Mouse (Mus musculus): Measurements from ENCODE around the gene Rbms3.

Gene Rbms3

DNA sequence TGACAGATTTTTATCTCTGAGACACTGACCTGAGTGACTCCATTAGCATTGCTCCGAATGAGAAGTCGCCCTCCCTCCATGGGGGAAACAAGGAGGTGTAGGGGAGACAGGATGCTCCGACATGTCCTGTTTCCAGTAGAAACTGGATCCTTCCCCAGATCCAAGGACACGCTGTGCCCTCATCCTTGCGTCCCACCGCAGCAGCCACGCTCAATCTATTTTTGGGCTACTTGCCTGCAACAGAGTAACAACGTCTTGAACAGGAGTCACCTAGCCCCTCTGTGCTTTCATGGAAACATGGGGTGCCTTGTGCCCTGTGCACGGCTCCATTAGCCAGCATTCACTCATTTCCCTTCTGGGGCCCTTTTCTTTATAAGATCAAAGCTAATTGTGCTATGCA, at the start of gene Rbms3:
Rbms3 (minus strand) TSS at position 143 of the 400 bp plus-strand sequence.
- no peak for DNase-seq (ENCODE audit: low read depth, low spot score)

GRCm38 (mm10) chr9:117673311-117673710, 43.6 kb upstream of the Rbms3 start:
- no peak for DNase-seq (ENCODE audit: low read depth, low spot score)

DNA sequence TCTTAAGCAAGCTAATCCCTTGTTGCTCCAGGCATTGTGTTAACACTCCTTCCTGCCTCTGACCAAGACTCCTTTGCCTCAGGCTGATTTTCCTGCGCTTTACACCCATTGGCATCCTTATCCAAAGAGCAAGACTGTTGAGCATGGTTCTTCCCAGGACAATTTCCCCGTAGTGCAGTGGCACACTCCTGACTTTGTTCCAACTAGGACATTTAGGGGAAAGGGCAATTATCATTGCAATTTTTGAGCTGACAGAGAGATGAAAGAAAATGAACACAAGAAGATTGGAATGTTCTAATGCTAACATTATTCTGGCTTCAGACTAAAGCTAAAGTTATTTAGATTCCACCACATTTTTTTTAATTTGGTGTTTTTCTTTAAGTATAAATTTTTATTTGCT, 24.9 kb upstream of the Rbms3 start:
- no peak for DNase-seq (ENCODE audit: low read depth, low spot score)

DNA sequence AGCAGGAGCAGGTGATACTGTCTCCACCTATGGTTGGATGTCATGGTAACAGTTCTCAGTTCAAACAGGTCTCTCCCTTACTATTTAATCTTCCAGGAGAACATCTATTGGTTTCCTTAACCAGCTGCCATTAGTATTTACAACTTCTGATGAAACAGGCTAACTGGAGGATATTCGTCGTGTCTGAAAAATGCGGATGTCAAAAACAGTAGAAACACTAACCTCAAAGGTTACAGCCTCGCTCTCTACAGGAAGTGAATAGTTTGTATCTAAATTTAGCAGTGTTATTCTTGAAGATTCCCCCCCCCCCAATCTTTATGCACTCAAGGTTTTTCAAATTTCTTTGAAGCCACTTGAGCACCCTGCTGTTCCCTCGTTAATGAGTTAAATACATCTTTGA, 23.9 kb upstream of the Rbms3 start:
- no peak for DNase-seq (ENCODE audit: low read depth, low spot score)

- DNase-seq (ENCODE audit: low read depth, low spot score): no peak
Measured at GRCm38 (mm10) chr9:117646131-117646530, 16.4 kb upstream of the Rbms3 start.

- no peak for DNase-seq (ENCODE audit: low read depth, low spot score)
Measured at GRCm38 (mm10) chr9:117641090-117641782, 11.5 kb upstream of the Rbms3 start.

- no peak for DNase-seq (ENCODE audit: low read depth, low spot score)
Measured at GRCm38 (mm10) chr9:117638623-117639185, 9.0 kb upstream of the Rbms3 start.

- DNase-seq (ENCODE audit: low read depth, low spot score): no peak
Measured at GRCm38 (mm10) chr9:117636492-117636891, 6.8 kb upstream of the Rbms3 start.

DNA sequence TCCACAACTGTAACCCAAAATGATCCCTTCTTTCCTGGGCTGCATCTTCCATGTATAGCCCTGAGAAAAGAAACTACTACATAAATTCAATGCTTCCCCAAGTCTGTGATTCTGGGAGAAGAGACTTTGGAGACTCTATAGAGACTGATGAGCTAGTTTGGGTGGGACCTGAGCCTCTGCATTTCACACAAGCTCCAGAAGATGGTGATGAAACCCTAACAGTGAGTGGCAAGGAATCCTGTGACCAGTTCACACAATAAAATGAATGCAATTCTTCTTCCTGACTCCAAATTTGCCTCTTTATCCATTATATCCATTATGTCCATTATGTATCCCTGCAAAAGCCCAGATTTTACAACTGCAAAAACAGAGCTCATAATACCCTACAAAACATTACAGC, 2.5 kb downstream of the Rbms3 start:
- no peak for DNase-seq (ENCODE audit: low read depth, low spot score)

GRCm38 (mm10) chr9:117600781-117601180, 28.9 kb downstream of the Rbms3 start:
- no peak for DNase-seq (ENCODE audit: low read depth, low spot score)

DNA sequence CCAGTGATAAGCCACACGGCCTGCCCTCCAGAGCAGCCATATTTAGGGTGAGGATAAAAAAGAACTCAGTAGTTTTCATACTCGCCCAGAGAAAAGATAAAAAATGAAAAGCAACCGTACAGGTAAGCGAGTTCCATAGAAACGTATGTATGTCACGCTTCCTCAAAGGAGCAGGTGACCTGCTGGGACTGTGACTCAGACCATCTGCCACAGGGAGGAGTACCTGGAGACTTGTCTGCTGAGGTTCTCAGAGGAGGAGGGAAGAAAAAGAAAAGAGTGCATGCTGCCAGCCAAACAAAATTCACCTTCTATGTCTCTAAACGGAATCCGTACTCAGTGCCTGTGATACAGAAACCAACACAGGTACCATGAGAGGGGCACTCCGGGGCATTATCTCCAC, 30.4 kb downstream of the Rbms3 start:
- no peak for DNase-seq (ENCODE audit: low read depth, low spot score)

GRCm38 (mm10) chr9:117596162-117596561, 33.6 kb downstream of the Rbms3 start:
- no peak for DNase-seq (ENCODE audit: low read depth, low spot score)

GRCm38 (mm10) chr9:117585345-117585744, 44.4 kb downstream of the Rbms3 start:
- no peak for DNase-seq (ENCODE audit: low read depth, low spot score)

DNA sequence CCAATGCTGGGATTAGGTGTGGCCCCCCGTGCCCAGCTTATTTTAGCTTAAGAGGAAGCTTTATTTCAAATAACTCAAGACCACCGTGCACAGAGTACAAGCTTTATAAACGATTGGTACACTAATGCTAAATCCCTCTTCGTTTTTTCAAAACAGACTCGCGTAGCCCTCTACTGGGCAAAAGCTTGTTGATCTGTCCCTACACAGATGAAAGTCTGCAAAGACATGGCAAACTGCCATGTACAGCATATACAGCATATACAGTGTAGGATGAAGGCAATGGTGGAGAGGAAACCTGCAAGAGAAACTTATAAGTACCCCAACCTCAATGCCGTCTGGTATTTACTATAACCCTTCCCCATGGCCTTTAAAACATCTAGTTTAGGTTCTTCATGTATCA, 46.1 kb downstream of the Rbms3 start:
- no peak for DNase-seq (ENCODE audit: low read depth, low spot score)

GRCm38 (mm10) chr9:117582591-117582990, 47.1 kb downstream of the Rbms3 start:
- DNase-seq (ENCODE audit: low read depth, low spot score): no peak

DNA sequence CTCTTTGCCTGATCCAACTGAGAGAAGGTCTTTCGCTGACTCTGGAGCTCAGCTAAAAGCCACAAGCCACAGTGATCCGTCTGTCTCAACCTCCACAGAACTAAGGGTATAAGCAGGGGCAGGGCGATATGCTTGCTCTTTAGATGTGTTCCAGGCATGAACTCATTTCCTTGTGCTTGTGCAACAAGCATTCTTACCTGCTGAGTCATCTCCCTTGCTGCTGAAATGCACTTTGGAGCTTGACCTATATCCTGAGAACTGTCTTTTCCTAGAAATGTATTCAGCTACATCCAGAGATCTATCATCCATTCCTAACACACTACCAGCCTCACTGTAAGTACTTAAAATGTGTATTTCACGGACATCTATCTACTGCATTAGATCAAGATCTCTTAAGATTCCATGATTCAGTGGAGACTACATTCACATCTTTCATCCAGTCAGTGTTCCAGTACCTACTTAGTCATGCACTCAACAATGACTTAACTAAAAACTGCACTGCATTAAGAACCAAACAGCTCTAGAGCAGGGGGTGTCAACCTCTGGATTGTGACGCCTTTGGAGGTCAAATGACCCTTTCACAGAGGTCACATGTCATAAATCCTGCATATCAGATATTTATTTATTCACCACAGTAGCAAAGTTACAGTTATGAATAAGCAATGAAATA, 58.4 kb downstream of the Rbms3 start:
- no peak for DNase-seq (ENCODE audit: low read depth, low spot score)

GRCm38 (mm10) chr9:117570240-117570821, 59.4 kb downstream of the Rbms3 start:
- DNase-seq (ENCODE audit: low read depth, low spot score): no peak

DNA sequence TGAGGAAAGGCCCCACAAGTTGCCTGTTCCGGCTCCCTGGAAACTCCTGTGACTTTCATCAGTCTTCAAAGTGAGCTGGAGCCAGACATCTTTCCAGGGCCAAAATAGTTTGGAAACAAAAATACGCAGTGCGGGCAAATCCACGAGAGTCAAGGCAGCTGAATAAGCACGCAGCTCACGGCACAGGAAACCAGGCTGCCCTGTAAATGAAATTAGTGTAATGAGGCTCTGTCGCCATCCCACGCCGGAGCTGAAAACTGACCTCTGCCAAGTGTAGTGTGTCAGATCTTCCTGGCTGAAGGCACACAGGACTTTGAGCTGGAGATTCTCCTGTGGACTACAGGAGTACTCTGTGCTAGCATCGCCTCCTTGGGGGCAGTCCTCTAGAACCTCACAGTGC, 63.4 kb downstream of the Rbms3 start:
- no peak for DNase-seq (ENCODE audit: low read depth, low spot score)

GRCm38 (mm10) chr9:117558562-117558961, 71.2 kb downstream of the Rbms3 start:
- no peak for DNase-seq (ENCODE audit: low read depth, low spot score)

- no peak for DNase-seq (ENCODE audit: low read depth, low spot score)
Measured at GRCm38 (mm10) chr9:117554356-117554755, 75.4 kb downstream of the Rbms3 start.

DNA sequence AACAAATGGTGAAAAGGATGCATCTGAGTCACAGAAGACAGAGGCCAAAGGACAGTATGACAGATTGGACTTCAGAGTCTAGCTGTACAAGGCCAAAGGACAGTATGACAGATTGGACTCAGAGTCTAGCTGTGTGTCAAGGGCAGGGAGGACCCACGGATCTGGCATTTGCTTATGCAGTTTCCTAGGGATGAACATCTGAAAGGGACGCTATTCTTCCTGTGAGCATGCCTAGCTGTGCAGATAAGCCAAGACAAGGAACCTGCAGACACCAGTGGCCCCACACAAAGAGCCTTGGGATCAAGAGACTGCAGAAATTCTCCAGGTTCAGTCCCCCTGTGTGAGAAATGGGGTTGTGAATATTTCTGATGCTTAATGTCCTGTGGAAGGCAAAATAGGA, 100.4 kb downstream of the Rbms3 start:
- no peak for DNase-seq (ENCODE audit: low read depth, low spot score)

DNA sequence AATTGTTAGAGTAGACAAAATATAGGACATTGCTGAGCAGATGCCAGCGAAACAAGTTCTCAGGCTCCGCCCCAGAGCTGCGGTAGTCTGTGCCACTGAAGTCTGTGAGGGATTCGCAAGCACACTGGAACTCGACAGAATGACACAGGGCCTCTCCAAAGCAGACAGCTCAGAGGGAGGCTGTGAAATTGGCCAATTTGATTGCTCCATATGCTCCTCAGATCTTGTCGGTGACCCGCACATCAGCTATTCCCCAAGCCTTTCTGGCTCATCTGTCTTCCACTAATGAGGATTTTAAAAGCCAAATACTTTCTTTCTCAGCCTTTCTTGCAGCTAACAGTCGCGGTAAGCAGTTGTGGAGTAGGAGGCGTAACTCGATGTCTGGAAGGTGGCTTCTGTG, 120.8 kb downstream of the Rbms3 start:
- no peak for DNase-seq (ENCODE audit: low read depth, low spot score)

GRCm38 (mm10) chr9:117491866-117492265, 137.8 kb downstream of the Rbms3 start:
- DNase-seq (ENCODE audit: low read depth, low spot score): no peak

All from A20 (cell line).